Mouse (Mus musculus) intestine, embryonic 16.5 days (tissue): ENCODE results near the gene Ptgdr2. TPM values are rescaled to one million over a fixed set of nuclear protein-coding genes. Genes with fewer than 3 reads are reported as not detected.
A peak's percentile ranks its signal among the peaks of the same experiment; 100 is the strongest.

Source experiments
- ATAC-seq: fragments of 200-750 bp; cut with Nextera tagmentation; 2 replicates; pipeline ENCODE4 v1.8.0; 2017; ENCODE audit warnings: moderate TSS enrichment, moderate library complexity
- H3K27ac ChIP-seq: fragments of 300-500 bp; sonication (generic); 2 replicates; pipeline ENCODE4 v1.5.1; 2014; ENCODE audit warnings: mild to moderate bottlenecking, low read length
- H3K27me3 ChIP-seq: fragments of 300-500 bp; sonication (generic); replicated peaks from 2 replicates; pipeline ENCODE4 v1.6.1; 2014; ENCODE audit warnings: low read length, control low read depth, mixed read lengths; ENCODE audit not compliant: control insufficient read depth, insufficient read depth
- H3K36me3 ChIP-seq: fragments of 300-500 bp; sonication (generic); 2 replicates; pipeline ENCODE4 v1.6.1; 2014; ENCODE audit warnings: low read length, control low read depth; ENCODE audit not compliant: control insufficient read depth, insufficient read depth
- H3K4me1 ChIP-seq: fragments of 300-500 bp; sonication (generic); 2 replicates; pipeline ENCODE4 v1.6.1; 2014; ENCODE audit warnings: low read length, control low read depth, mixed read lengths; ENCODE audit not compliant: control insufficient read depth, insufficient read depth
- H3K4me2 ChIP-seq: fragments of 300-500 bp; sonication (generic); 2 replicates; pipeline ENCODE4 v1.6.1; 2014; ENCODE audit warnings: low read depth, low read length, control low read depth
- H3K4me3 ChIP-seq: fragments of 300-500 bp; sonication (generic); 2 replicates; pipeline ENCODE4 v1.5.1; 2014; ENCODE audit warnings: mild to moderate bottlenecking, low read length
- H3K9ac ChIP-seq: fragments of 300-500 bp; sonication (generic); 2 replicates; pipeline ENCODE4 v1.6.1; 2014; ENCODE audit warnings: low read depth, low read length
- H3K9me3 ChIP-seq: fragments of 300-500 bp; sonication (generic); 2 replicates; pipeline ENCODE4 v1.6.1; 2016; ENCODE audit warnings: low read length, control low read depth; ENCODE audit not compliant: control insufficient read depth
- WGBS: fragments of 180-500 bp; shearing (Covaris S2); extraction: QIAGEN DNeasy Blood & Tissue Kit; methylation state at CpG from one replicate; pipeline ENCODE4 v1.1.7; 2014; 5-methylcytosine and 5-hydroxymethylcytosine counted together
- polyA plus RNA-seq: library from polyadenylated mRNA; unstranded; fragments of >200 nt; fragmentation: Nextera tagmentation; extraction: Ambion mirVana; gene quantifications from 2 replicates; pipeline ENCODE4 v1.2.1, GENCODE M21; 2015

Gene Ptgdr2
- polyA plus RNA-seq, 1 experiment from 2014 or later = 0.05 TPM

DNA sequence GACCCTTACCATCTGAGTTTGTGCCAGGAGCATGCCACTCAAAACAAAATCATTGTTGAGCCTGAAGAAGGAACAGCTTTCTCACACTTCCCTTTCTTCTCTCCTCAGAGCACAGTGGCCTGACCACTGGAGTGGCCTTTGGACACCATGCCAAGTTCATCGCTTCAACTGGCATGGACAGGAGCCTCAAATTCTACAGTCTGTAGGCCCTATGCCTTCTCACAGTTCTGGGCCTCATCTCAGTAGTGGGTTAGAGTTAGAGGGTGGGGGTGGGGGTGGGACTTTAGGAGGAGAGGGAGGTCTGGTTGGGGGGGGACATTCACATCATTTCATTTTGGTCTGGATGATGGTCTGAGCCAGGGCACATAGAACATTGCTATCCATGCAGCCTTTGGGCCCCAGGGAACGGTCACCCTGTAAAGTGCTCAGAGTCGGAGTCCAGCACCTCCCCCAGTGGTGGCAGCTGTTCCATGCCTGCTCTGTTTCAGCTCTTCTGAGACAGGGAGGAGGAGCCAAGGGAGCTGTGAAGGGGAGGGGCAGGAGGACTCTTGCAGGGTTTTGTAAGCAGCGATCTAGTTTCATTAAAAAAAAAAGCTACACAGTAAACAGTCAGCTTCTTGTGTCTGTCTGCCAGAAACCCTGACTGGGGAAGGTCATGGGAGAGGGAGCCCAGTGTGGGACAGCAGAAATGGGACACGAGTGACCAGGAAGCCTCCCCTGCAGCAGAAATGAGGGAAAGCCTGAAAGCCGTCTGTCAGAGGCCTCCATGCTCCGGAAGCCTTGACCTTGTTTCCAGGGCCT, 31.8 kb upstream of the Ptgdr2 start:
- peaks cover 32% of the 10 kb centered on the region; the same call in 1 of the 2 replicates for H3K36me3 ChIP-seq
- H3K9ac ChIP-seq = peak overlapping the region; percentile 46
- H3K4me2 ChIP-seq = peak overlapping the region; percentile 25; the same call in 1 of the 2 replicates
- 33% methylated on average over 7 of the region's 7 CpGs for WGBS
- no peaks in the 10 kb centered on the region for H3K9me3 ChIP-seq
- H3K27ac ChIP-seq = peak overlapping the region; percentile 93
- ATAC-seq = peak; percentile 77
- peaks cover 26% of the 10 kb centered on the region for H3K4me1 ChIP-seq
- H3K4me3 ChIP-seq = no peak overlapping the region
- H3K27me3 ChIP-seq = no peaks in the 10 kb centered on the region

- H3K4me1 ChIP-seq = peaks cover 26% of the 10 kb centered on the region
- H3K4me2 ChIP-seq = peak overlapping the region; percentile 25; the same call in 1 of the 2 replicates
- H3K9ac ChIP-seq = peak overlapping the region; percentile 46
- peak overlapping the region; percentile 93 for H3K27ac ChIP-seq
- H3K9me3 ChIP-seq = no peaks in the 10 kb centered on the region
- H3K4me3 ChIP-seq = no peak overlapping the region
- peaks cover 27% of the 10 kb centered on the region; the same call in 1 of the 2 replicates for H3K36me3 ChIP-seq
- 44% methylated on average over 5 of the region's 5 CpGs for WGBS
- no peaks in the 10 kb centered on the region for H3K27me3 ChIP-seq
- 0 out of 2 replicates have a peak, but pooled peaks have one; percentile 14 for ATAC-seq
Observed at GRCm38 (mm10) chr19:10905728-10906000, 31.3 kb upstream of the Ptgdr2 start.

DNA sequence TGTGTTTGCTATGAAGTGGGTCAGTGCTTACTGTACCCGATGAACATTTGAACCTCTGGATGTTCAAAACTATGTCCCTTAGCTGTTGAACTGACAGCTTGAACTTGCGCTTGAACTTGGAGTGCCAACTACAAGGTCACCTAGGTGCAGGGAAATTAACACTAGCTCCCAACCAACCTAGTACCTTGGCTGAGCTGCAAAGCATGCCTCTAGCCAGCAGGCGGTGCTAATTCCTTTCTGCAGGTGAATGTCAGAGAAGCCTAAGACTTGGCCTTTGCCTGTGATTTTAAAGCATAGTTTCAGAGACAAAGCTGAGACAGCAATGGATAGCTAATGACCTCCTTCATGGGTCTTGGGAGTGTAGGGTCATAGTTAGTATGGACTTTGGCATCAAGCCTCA, 29.1 kb upstream of the Ptgdr2 start:
- Histone ChIP-seq H3K9me3 (no peaks in the 10 kb centered on the region), H3K4me3 (no peak overlapping the region), H3K9ac (no peak overlapping the region), H3K27me3 (no peaks in the 10 kb centered on the region), H3K4me1 (peaks cover 32% of the 10 kb centered on the region), H3K4me2 (no peak overlapping the region), H3K36me3 (peaks cover 17% of the 10 kb centered on the region; the same call in 1 of the 2 replicates), H3K27ac (0 out of 2 replicates have a peak overlapping the region, but pooled peaks have one; percentile 81)
- ATAC-seq = no peak
- 53% methylated on average over 3 of the region's 3 CpGs for WGBS

- Histone ChIP-seq H3K4me1 (peaks cover 31% of the 10 kb centered on the region), H3K9me3 (no peaks in the 10 kb centered on the region), H3K36me3 (peaks cover 14% of the 10 kb centered on the region; the same call in 1 of the 2 replicates), H3K27me3 (no peaks in the 10 kb centered on the region), H3K4me2 (no peak overlapping the region), H3K9ac (no peak overlapping the region; the same call in 1 of the 2 replicates), H3K4me3 (no peak overlapping the region), H3K27ac (peak overlapping the region; percentile 81)
- ATAC-seq = peak; percentile 61
- WGBS = 49% methylated on average over 6 of the region's 6 CpGs
Observed at GRCm38 (mm10) chr19:10909087-10909721, 27.8 kb upstream of the Ptgdr2 start.

GRCm38 (mm10) chr19:10914291-10914690, 22.7 kb upstream of the Ptgdr2 start:
- 58% methylated on average over 7 of the region's 7 CpGs for WGBS
- no peaks in the 10 kb centered on the region for H3K36me3 ChIP-seq
- no peaks in the 10 kb centered on the region for H3K9me3 ChIP-seq
- H3K4me1 ChIP-seq = peaks cover 9% of the 10 kb centered on the region; the same call in 1 of the 2 replicates
- H3K27me3 ChIP-seq = no peaks in the 10 kb centered on the region
- ATAC-seq = no peak
- H3K27ac ChIP-seq = no peak overlapping the region
- no peak overlapping the region for H3K9ac ChIP-seq
- no peak overlapping the region for H3K4me2 ChIP-seq
- H3K4me3 ChIP-seq = no peak overlapping the region

GRCm38 (mm10) chr19:10914870-10915269, 22.1 kb upstream of the Ptgdr2 start:
- no peaks in the 10 kb centered on the region for H3K36me3 ChIP-seq
- H3K4me1 ChIP-seq = peaks cover 6% of the 10 kb centered on the region; the same call in 1 of the 2 replicates
- H3K9ac ChIP-seq = no peak overlapping the region
- H3K4me2 ChIP-seq = no peak overlapping the region
- no peak for ATAC-seq
- no peak overlapping the region for H3K27ac ChIP-seq
- H3K4me3 ChIP-seq = no peak overlapping the region
- no peaks in the 10 kb centered on the region for H3K27me3 ChIP-seq
- H3K9me3 ChIP-seq = no peaks in the 10 kb centered on the region
- 67% methylated on average over 2 of the region's 2 CpGs for WGBS

- Histone ChIP-seq H3K27me3 (no peaks in the 10 kb centered on the region), H3K9me3 (no peaks in the 10 kb centered on the region), H3K9ac (no peak overlapping the region), H3K4me2 (no peak overlapping the region), H3K4me3 (no peak overlapping the region), H3K27ac (no peak overlapping the region), H3K4me1 (peaks cover 2% of the 10 kb centered on the region; the same call in 1 of the 2 replicates), H3K36me3 (no peaks in the 10 kb centered on the region)
- no peak for ATAC-seq
- 50% methylated on average over 5 of the region's 5 CpGs for WGBS
Observed at GRCm38 (mm10) chr19:10916506-10916905, 20.5 kb upstream of the Ptgdr2 start.

DNA sequence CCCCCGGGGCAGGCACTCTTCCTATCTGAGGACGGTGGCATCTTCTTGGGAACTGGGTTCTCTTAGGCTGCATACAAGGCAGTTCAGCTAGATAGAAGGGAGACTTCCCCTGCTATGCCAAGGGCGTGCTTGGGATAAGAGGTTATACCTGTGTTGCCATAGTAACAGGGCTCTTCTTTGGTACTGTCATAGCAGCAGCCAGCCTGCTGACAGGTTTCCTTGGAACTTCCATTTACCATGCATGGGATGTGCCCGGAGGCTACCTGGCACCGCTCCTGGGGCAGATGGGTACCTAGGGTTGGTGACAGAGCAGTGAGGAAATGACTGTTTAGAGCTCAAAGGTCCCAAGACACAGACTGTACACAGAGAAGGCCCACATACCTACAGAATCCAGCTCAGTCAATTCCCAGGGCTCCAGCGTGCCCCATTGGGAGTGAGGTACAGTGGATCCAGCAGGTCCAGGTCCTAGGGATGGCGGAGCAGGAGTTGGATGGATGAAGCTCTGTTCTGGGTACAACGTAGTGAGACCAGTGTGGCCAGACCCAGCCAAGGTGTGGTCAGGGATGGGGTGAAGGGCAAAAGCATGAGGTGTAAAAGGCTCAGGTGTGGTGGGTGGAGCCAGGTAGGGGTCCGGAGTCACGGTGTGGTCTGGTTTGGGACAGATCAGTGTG, 18.5 kb upstream of the Ptgdr2 start:
- H3K4me3 ChIP-seq = no peak overlapping the region
- H3K4me1 ChIP-seq = no peaks in the 10 kb centered on the region
- no peak overlapping the region for H3K4me2 ChIP-seq
- H3K27me3 ChIP-seq = no peaks in the 10 kb centered on the region
- no peak; the same call in 1 of the 2 replicates for ATAC-seq
- WGBS = 83% methylated on average over 10 of the region's 10 CpGs
- H3K27ac ChIP-seq = no peak overlapping the region
- no peaks in the 10 kb centered on the region for H3K9me3 ChIP-seq
- H3K36me3 ChIP-seq = no peaks in the 10 kb centered on the region
- H3K9ac ChIP-seq = no peak overlapping the region

DNA sequence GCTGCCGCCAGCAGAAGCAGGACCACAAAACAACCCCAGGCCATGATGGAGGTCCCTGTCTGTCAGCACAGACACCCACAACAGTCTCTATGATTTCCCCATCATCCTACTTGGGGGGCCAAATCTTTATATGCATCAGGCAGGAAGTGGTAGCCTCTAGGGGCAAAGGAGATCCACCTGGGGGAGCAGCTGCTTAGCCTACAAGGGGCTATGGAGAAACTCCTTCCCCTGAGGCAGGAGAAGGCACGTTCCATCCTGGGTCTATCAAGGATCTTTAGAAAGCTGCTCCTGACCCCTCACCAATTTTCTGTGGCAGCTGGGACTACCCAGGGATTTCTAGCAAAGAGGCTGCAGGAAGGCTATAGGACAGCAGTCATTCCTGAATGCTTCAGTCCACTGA, 16.4 kb upstream of the Ptgdr2 start, which contains the start of gene Zp1:
Zp1 (minus strand) TSS at position 101 of the 400 bp plus-strand sequence.
- no peaks in the 10 kb centered on the region for H3K4me1 ChIP-seq
- no peaks in the 10 kb centered on the region for H3K27me3 ChIP-seq
- no peak within 1 kb of the TSS for H3K4me3 ChIP-seq
- 82% methylated on average over 2 of the region's 2 CpGs for WGBS
- ATAC-seq = no peak
- no peak within 1 kb of the TSS for H3K4me2 ChIP-seq
- no peaks in the 10 kb centered on the region for H3K9me3 ChIP-seq
- H3K27ac ChIP-seq = no peak within 1 kb of the TSS
- H3K9ac ChIP-seq = no peak within 1 kb of the TSS
- H3K36me3 ChIP-seq = no peaks in the 10 kb centered on the region
